Mouse (Mus musculus) adrenal gland (tissue): ENCODE measurements around the gene Slc2a2.

ENCODE experiments used
- intact Hi-C: fragments of 180-260 bp; cut with DNase I; formaldehyde crosslinking; loops from one replicate; pipeline ENCODE4 v1.15.1; 2025
- long read RNA-seq, 2 experiments: library from polyadenylated mRNA; unstranded; transcript quantifications; one replicate each; pipeline ENCODE4 v2.0.0; 2020; ENCODE audit warnings: borderline replicate concordance in 1 of 2; ENCODE audit not compliant: insufficient replicate concordance in 1 of 2

Slc2a2 gene
- long read RNA-seq, experiment 1, result 0 reads
- long read RNA-seq, experiment 2, result 0 reads

DNA sequence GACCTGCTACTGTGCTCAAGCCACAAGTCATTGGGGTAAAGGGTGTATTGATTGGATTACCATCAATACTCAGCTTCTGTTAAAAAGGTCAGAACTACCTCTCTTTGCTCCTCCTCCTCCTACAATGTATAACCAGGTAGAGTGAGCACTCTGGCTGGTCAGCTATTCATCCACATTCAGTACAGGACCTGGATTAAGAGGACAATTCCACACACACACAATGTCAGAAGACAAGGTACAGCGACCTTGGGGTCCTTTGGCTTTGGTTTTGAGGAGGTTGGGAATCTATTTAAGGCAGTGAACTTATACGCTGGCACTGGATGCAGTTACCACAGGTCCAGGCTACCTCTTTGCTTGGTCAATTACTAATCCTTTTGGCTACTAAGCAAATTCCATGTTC is at the start of gene Slc2a2:
Slc2a2 (plus strand) TSS at position 107 of the 400 bp plus-strand sequence.
- intact Hi-C loops, result no loop called here

DNA sequence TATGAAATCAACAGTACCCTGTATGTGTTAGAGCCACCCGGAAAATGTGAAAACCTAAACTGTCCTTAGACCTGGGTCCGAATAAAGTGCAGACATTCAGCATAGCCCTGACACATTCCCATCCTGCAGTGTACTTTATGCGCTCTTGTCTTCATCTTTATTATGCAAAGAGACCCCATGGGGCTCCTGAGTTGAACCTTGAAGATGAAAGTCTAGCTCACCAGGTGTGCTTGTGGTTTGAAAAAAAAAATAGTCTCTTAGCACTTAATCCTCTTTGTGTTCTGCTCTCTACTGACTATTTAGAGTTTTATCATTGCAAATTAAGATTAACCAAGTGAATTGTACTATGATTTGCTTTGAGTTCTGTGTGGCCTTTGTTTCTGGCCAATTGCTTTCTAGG is 45.1 kb upstream of the Slc2a2 start:
- intact Hi-C loops, result no loop called here

DNA sequence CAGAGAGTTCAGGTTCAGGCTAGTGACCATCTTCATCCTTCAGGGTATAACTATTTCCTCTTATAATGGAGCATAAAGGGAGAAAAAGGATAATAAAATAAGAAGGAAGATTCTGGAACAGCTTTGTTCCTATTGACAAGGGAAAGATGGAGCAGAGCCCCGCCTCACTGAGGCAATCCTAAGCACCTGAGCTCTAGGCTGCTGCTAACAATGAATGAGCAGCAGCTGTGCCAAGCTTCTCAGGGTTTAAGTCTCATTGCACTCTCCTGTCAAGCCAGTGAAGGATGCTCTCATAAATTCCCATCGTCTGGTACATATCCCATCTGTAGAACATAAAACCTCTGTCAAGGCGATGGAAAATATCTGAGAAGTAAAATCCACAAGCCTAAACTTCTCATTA is 44.7 kb upstream of the Slc2a2 start:
- intact Hi-C loops, result no loop called here

DNA sequence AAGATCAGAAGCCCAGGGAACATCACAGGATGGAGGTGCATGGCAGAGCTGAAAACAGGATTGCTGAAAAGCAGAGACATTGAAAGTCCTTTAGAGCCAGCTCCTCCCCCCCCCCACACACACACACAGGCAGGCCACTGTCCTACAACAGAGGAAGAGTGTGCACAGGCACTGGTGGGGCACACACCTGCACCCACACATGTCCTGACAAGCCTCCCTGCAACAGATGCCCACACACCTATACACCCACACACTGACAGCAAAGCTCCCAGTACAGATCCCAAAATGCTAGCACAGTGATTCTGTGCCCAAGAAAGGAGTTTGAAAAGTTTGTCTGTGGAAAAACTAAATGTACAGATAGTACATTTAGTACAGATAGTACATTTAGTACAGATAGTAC is 43.0 kb upstream of the Slc2a2 start:
- intact Hi-C loops, result no loop called here

DNA sequence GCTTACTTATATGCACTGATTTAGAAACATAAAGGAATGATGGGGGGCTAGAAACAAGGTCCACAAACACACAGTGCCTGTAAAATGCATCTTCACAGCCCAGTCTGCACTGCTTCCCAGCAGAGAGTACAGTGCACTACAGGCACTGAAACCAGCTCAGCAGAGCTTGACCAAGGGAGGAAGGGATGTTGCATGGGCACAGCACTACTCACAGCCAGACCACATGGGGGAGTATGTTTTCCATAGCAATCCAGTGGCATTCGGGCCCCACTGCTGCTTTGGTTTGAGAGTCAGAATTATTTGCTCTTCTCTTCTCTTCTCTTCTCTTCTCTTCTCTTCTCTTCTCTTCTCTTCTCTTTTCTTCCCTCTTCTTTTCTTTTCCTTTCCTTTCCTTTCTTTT is 39.4 kb upstream of the Slc2a2 start:
- intact Hi-C loops, result no loop called here

DNA sequence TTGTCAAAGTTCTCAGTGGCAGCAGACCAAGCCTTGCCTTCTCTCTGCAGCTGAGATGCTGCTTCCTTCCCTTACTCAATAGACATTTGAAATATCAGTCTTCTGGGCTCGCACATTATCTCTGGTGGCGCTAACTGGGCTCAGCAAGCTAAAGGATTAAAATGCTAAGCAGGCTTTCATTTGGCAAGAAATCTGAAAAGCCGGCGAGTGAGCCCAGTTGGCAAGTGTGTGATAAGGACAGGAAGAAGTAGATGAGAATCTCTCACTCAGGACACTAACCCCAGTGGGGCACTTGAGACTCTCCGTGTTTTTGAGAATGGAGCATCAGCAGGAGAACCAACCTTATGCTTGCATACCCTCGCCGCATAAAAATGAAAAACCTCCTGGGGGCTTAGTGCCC is 16.9 kb upstream of the Slc2a2 start:
- intact Hi-C loops, result no loop called here

DNA sequence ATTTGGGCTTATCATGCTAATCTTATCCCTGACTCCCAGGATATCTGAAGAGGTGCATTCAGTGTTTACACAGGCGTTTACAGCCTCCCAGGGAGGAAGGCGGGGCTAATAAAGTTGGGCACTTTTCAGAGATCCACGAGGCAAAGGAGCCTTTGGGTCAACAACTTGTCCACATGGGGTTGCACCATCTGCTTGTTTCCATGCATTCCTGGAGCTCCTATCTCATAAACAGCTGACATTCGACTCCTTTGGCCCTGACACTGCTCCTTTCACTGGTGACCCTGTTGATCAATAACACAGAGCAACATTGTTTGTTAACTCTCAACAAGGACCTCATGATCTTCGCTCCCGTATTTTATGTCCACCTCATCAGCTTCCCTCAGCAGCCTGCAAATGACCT is 15.8 kb upstream of the Slc2a2 start:
- intact Hi-C loops, result no loop called here

DNA sequence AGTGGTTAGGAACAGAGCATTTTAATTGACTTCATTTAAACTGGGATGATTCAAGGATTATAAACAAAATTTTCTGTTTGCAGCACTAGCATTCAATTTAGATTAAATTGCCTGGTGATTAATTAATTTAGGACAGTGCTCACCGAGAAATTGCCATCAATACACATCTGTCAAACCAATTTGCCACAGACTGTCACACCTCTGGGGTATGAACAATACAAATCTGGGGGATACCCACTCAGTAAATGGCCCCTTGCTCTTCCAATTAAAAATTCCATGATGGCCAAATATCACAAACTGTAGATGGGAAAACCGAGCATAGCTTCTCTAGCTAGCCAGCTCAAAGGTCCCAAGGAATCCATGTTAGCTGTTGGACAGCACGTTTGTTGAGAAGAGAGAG is 15.3 kb upstream of the Slc2a2 start:
- intact Hi-C loops, result no loop called here

DNA sequence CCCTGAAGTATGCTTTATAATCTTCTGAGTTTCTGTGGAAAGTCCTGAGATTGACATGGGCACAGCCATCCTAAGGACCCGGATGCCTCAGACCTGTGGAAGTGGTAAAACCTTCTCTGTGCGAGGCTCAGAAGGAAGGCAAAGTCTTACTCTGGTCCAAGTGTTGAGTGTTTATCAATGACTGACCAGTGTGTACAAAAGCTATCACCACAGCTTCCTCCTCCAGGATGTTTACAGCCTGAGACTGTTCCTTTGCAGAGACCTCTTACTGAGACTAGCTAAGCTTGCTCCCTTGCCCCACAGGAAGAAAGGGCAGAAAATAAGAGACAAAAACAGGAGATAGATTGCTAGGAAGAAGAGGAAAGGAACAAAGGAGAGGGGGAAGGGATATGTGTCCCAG is 12.2 kb upstream of the Slc2a2 start:
- intact Hi-C loops, result no loop called here

DNA sequence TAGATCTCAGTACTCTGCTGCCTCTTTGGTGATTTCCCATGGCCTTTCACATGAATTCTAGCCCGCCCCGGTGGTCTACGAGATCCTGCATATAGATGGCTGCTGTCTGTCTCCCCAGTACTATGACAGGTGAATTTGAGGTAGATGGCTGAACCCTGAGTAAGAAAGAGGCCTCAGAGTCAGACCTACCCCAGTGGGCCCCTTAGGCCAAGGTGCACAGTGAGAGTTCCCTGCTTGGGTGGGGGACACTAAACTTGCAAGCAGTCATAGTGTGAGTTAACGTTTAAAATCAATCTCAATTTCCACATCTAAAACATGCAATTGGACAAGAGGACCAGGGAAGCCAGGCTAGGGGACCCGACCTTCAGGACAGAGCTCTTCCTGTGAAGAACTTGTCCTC is 2.9 kb upstream of the Slc2a2 start:
- intact Hi-C loops, result no loop called here

DNA sequence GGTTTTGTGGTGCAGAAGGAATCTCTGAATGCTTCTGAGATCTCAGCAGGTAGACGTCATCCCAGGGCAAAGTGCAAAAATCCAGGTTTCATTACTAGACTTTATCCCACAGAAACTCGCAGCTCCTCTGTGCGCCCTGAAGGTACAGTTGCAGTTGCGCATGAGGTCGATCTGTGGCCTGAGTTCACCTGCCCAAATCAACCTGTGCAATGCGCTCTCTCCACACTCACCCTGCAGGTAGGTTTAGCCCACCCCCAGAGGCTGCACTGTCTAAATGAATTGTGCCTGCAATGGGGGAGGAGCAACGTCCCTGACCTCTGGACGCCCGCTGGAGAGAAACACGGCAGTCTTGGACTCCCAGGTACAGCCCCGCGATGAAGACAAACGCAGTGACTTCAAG is 2.1 kb upstream of the Slc2a2 start:
- intact Hi-C loops, result no loop called here

DNA sequence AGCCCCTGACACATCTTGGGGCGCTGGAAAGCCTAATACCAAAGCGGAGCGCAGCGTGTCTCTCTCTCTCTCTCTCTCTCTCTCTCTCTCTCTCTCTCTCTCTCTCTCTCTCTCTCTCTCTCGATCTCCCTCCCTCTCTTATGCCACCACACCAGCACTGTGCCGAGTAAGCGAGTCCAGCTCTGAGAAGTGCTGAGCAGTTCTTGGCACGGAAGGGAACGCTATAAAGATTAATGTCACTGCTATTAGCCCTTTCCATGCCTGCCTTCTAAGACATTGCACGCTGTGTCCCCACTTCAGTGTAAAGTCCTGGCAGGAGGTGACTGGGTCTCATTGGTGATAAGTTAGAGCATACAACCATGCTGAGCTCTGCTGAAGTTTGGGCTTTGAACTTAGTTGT is 1.5 kb upstream of the Slc2a2 start:
- intact Hi-C loops, result no loop called here

DNA sequence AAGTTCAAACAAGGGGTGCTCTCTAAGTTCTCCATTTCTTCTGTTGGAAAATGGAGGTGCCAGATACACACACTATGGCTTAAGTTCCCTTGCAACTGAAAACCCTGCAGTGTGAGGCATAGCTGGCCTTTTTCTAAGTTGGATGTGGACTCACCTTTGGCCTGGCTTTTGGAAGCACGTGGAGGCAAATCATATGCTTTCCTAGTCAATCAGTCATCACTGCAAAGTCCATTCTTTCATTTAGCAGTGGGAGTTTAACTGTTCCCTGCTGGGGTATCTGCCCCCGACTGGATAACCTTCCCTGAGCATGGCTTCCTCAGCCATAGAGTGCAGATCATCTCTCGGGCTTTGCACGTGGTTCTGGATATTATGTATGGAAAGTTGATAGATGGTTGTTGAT is 1.9 kb downstream of the Slc2a2 start:
- intact Hi-C loops, result no loop called here

DNA sequence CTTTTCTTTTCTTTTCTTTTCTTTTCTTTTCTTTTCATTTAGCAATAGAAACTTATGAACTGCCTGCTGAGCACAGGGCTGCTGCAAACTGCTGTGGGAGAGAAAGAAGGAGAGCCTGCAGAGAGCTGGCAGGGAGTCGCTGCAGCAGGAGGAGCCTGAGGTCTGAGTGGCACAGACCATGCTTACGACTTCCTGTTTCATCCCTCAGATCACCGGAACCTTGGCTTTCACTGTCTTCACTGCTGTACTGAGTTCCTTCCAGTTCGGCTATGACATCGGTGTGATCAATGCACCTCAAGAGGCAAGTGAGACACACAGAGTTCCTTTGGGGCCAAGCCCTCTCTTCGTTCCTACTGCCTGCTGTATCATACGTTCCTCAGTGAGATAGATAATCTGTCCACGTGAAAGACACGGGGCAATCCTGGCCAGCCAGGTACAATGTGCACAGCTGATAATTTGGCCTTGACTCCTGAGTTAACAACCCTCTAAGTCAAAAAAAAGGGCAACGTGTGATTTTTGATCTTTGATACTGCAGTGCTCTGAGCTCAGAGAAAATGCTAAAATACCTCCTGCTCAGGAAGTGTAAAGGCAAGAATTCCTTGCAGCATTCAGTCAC is 7.9 kb downstream of the Slc2a2 start:
- intact Hi-C loops, result no loop called here

DNA sequence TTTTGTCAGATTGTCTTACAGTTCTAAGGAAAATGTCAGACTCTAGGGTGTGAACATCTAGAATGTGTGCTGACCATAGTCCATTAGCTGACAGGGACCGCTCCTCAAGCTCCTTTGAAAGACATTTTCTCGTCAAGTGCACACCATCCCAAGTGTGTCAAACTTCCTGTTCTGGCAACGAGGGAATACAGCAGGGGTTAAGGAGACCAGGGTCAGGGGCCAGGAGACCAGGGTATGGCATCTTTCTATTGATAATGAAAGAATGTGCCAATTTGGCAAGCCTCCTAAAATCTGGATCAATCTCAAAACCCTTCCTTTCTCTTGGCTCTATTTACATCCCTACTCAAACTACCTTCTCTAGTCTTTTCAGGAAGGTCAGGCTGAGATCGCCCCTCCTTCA is 9.0 kb downstream of the Slc2a2 start:
- intact Hi-C loops, result no loop called here

DNA sequence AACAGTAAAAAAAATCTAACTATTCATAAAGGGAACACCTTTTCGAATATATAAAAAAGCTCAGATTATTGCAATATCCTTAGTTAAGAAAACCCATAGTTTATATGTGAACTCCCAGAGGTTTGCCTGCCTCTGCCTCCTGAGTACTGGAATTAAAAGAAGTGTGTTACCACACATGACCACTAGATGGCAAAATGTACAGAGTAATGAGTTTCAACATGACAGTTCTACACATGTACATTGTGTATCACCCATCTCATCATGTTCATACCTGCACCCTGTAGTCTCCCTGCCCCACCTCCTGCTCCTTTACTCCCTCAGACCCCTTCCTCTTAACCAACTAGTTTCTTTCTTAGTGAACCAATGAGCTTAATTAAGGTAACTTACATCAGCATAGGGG is 12.0 kb downstream of the Slc2a2 start:
- intact Hi-C loops, result loop anchor here (5.0 kb wide), 1 partner anchor 38 kb away; no protein-coding TSS in a partner anchor

DNA sequence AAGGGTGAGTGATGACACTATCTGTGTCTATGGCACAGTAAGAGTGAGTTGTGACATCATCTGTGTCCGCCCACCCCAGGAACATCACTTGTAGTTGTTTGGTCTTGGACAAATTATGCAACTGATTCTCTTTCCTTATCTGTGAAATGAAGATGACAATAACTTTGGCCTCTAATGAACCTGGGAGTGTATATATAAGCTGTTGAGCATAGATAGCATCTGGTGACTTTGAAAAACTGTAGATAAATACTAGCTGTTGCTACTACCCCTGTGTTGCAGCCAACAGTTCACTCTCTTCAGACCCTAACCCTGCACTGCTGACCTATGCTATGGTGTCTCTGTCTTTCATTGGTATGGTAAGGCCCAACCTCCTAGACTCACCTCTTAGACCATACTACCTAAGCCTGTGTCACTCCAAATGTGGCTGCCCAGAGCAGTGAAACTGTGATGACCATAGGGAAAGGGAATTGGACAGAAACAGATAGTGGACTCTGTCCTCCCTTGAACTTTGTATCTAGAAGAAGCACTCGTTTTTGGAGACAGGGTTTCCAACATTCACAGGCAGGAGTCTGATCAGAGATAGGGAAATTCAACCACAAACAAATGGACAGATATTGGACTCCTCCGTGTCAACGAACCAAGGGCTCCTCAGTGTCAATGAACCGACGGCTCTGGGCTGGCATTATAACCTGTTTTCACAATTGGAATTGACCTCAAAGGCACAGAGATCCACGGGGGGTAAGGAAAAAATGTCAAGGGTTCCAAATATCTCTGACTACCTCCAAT is 16.4 kb downstream of the Slc2a2 start:
- intact Hi-C loops, result loop anchor here (5.0 kb wide), 1 partner anchor 33 kb away; no protein-coding TSS in a partner anchor

DNA sequence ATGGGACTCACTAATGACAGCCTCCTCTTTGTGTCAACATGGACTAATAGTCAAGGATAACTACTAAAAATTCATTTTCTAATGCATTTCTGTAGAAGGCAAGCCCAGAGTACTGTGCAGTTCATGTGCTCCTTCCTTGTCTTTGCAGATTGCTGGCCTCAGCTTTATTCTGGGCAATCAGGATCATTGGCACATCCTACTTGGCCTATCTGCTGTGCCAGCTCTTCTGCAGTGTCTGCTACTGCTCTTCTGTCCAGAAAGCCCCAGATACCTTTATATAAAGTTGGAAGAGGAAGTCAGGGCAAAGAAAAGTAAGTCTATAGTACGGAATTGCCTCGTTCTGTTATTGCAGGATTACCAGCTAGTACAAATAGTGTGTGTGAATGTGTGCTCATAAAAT is 20.8 kb downstream of the Slc2a2 start:
- intact Hi-C loops, result no loop called here

DNA sequence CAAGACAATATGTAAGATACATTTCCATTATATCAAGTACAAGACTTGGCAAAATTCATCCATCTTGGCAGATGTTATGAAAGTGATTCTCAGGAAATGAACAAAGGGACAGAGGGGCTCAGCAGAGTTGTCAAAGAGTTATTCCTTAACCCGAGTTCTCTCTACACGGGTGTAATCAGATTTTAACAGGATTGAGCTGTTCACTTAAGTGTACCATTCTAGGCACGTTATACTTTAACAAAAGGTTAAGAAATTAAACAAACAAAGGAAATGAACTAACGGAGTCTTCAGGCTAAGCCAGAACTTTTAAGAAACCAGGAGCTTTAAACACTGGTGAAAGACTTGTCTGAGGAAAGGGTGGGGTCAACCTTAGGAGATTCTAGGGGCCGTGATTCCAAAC is 23.5 kb downstream of the Slc2a2 start:
- intact Hi-C loops, result no loop called here

DNA sequence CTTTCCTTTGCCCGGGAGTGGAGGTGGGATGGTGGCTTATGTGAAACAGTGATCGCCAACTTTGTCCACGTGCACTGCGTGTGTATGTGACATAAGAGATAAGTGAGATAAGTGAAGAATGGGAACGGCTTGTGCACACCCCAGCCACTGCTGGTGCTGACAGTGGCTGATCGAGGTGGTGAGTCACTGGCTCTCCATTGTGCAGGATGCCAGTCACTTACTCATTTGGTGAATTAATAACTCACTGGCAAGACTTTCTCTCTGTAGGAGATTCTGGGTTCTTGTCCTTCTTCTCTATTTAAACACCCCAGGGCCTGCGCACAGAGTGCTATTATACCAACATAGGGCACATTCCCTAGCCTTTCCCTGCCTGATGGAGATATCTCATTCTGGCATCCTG is 24.1 kb downstream of the Slc2a2 start:
- intact Hi-C loops, result no loop called here

DNA sequence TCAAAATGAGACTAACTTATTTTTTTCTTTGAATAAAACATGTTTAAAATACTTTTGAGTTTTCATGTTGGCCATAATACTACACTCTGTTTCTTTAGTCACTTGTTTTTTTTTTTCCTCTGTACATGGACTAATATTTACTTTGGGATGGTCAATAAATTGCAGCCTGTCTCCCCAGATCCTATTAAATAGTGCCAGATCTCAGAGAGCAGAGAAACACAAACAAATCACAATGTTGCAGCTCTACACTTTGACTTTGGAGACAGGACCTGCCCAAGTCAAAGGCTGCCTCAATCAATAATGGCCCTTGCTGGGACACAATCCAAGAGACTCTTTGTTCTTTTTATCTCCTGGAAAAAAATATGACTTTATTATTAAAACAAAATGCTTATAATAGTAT is 24.8 kb downstream of the Slc2a2 start:
- intact Hi-C loops, result no loop called here

DNA sequence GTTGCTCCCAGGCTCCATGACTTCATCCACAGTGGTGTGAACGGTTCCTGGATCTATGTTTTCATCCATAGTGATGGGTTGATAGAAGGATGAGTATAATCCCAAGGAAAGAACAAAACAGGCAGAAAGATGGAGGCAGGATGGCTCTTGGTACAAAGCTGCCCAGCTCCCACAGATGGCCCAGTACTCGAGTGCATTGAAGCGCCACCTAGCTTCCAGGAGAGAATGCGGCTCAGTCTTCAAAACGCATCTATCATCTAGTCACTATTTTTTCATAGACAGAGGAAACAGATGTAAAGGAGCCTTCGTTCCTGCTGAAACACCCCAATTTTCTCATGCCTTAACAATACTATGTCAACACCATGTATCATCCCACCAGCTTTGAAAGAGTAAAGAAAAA is 25.8 kb downstream of the Slc2a2 start:
- intact Hi-C loops, result no loop called here

DNA sequence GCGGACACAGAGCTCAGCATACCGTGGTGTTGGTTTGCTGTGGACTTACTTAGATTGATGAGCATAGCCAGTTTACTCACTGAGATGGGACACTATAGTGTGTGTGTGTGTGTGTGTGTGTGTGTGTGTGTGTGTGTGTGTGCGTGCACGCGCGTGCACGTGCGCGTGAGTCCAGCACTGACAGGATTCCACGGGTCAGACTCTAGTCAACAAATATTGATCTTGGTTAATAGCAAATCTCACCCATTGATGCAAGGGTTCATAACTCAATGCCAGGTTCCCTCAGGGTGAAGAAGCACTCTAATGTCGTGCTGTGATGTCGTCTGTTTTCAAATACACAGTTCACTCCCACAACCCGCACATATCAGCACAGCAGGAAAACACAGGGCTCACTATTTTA is 27.5 kb downstream of the Slc2a2 start:
- intact Hi-C loops, result no loop called here
